Mouse (Mus musculus): Measurements from ENCODE around the gene Gramd4.

GRCm38 (mm10) chr15:86075305-86076047 is 18.0 kb downstream of the Gramd4 start:
- TF ChIP-seq CTCF (IDR thresholded peaks at IDR 0.05; ENCODE audit: extremely low read depth, insufficient read length, insufficient replicate concordance, low read depth, low read length), result no peak
- TF ChIP-seq POLR2A (IDR thresholded peaks at IDR 0.05; ENCODE audit: low read depth, low read length), result no peak

Measured in small intestine, adult 2 months (tissue).